Mouse (Mus musculus) C2C12 (cell line): Measurements from ENCODE around the gene D430041D05Rik.

Experiments used
- CTCF ChIP-seq: IDR thresholded peaks from one replicate; pipeline ENCODE4 v1.5.1; 2011; ENCODE audit not compliant: control insufficient read depth, insufficient read depth, insufficient read length
- MAX ChIP-seq: IDR thresholded peaks from one replicate; pipeline ENCODE4 v1.6.1; 2011; ENCODE audit warnings: mild to moderate bottlenecking, control low read depth

DNA sequence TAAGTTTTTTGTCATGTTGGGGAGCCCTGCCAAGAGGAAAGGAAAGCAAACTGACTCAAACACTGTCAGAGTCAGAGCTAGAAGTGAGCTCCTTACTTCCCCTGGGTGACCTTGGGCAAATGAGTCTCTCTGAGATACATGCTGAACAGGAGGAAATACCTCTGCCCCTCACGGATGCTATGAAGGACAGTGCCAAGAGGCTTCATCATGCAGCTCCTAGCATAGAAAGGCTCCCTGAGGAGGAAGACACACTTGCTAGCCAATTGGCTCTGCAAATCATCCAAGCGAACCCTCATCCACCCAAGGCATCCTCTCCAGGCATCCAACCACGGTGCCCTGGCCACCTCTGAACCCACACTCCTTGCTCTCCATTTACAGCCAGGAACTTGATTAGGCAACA lies 51.5 kb downstream of the D430041D05Rik start:
- TF ChIP-seq MAX (no peak), CTCF (no peak)
